Mouse (Mus musculus): ENCODE measurements around the gene Rtn3. TPM values are rescaled to one million over a fixed set of nuclear protein-coding genes. Genes with fewer than 3 reads are reported as not detected.

The Rtn3 gene
- polyA plus RNA-seq, 2 experiments from 2014 or later: 26.8 to 33.7 TPM

DNA sequence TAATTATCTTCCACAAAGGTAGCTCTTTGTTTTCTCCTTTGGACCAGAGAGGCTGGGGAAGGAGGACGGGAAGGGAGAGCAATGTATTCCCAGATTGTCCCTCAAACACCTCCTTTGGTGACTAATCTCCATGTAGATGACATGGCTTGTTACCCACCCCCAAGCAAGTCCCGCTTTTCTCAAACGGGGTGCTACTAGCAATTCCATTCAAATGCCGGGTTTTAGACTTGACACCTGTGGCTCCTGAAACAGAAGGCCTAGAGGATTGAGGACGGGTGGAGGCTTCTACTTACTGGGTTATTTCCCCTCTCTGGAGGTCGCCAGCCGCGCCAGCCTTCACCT is 101.2 kb downstream of the Rtn3 start:
- ATAC-seq: no peak

DNA sequence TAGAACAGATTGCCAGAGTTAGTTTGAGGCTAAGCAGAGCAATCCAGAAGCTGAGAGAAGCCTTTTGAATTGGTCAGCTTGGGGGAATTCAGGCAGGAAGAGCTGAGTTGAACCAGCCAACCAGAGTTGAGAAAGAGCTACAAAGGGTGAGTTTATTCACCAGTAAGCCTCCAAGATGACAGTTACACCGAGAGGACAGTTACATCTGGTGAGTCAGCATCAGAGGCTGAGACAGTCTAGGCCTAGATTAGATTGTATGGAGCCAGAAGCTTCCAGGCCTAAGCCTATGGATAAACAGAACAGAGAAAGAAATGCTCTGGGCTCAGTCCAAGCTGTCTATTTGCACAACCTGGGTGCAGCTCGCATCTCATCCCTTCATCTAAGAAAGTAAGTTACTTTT is 105.4 kb downstream of the Rtn3 start:
- ATAC-seq: no peak

Other genes starting within 250 kb of the Rtn3 start
- 10 to 100 TPM; 21.9 to 26.8 TPM for gene Naa40, start 242.1 kb downstream of the Rtn3 start, polyA plus RNA-seq (2017; shearing (Covaris generic))
- under 1 TPM in 1 of 2 experiments, not detected in 1; 0.42 TPM for gene Rcor2, start 216.0 kb downstream of the Rtn3 start, polyA plus RNA-seq (2017; shearing (Covaris generic))
- gene Mark2, start 141.4 kb downstream of the Rtn3 start, polyA plus RNA-seq (2017; shearing (Covaris generic)): 10 to 100 TPM; 53.0 to 75.8 TPM
- gene Spindoc, start 100.3 kb downstream of the Rtn3 start, polyA plus RNA-seq (2017; shearing (Covaris generic)): 1 to 10 TPM; 3.5 to 4.1 TPM
- under 1 TPM in 1 of 2 experiments, not detected in 1; 0.12 TPM for gene 2700081O15Rik, start 65.7 kb downstream of the Rtn3 start, polyA plus RNA-seq (2017; shearing (Covaris generic))
- 10 to 100 TPM; 20.8 to 22.4 TPM for gene Atl3, start 10.8 kb upstream of the Rtn3 start, polyA plus RNA-seq (2017; shearing (Covaris generic))
- 10 to 100 TPM; 77.8 to 93.3 TPM for gene Pla2g16, start 74.2 kb upstream of the Rtn3 start, polyA plus RNA-seq (2017; shearing (Covaris generic))
- not detected for gene Lgals12, start 123.9 kb upstream of the Rtn3 start, polyA plus RNA-seq (2017; shearing (Covaris generic))
- not detected for gene Hrasls5, start 129.3 kb upstream of the Rtn3 start, polyA plus RNA-seq (2017; shearing (Covaris generic))
- not detected for gene Slc22a19, start 228.0 kb upstream of the Rtn3 start, polyA plus RNA-seq (2017; shearing (Covaris generic))

Data from CD4-positive, CD25-positive, alpha-beta regulatory T cell, adult 4 months (primary cell).